Mouse (Mus musculus) forebrain, embryonic 11.5 days (tissue): Measurements from ENCODE around the gene Rbpj. TPM values are rescaled to one million over a fixed set of nuclear protein-coding genes. Genes with fewer than 3 reads are reported as not detected.

Experiments used
- ATAC-seq: fragments of 200-750 bp; cut with Nextera tagmentation; replicated peaks from 2 replicates; pipeline ENCODE4 v1.8.0; 2017; ENCODE audit warnings: moderate TSS enrichment; ENCODE audit not compliant: low FRiP score
- DNase-seq: peaks from one replicate; pipeline ENCODE4 v3.0.0-alpha.2; 2017; ENCODE audit warnings: low spot score
- H3K27ac ChIP-seq: fragments of 300-500 bp; sonication (generic); 2 replicates; pipeline ENCODE4 v1.5.1; 2014; ENCODE audit warnings: low read depth, low read length
- H3K27me3 ChIP-seq: fragments of 300-500 bp; sonication (generic); 2 replicates; pipeline ENCODE4 v1.6.1; 2014; ENCODE audit warnings: mild to moderate bottlenecking, low read length, mixed read lengths; ENCODE audit not compliant: control insufficient read depth, insufficient read depth
- H3K36me3 ChIP-seq: fragments of 300-500 bp; sonication (generic); 2 replicates; pipeline ENCODE4 v1.6.1; 2014; ENCODE audit warnings: mild to moderate bottlenecking, low read length, moderate library complexity, mixed read lengths; ENCODE audit not compliant: control insufficient read depth, insufficient read depth
- H3K4me1 ChIP-seq: fragments of 300-500 bp; sonication (generic); replicated peaks from 2 replicates; pipeline ENCODE4 v1.6.1; 2014; ENCODE audit warnings: low read length, mixed read lengths; ENCODE audit not compliant: control insufficient read depth, insufficient read depth
- H3K4me2 ChIP-seq: fragments of 300-500 bp; sonication (generic); 2 replicates; pipeline ENCODE4 v1.6.1; 2014; ENCODE audit warnings: low read depth, mild to moderate bottlenecking, low read length, moderate library complexity, mixed read lengths; ENCODE audit not compliant: severe bottlenecking
- H3K4me3 ChIP-seq: fragments of 300-500 bp; sonication (generic); 2 replicates; pipeline ENCODE4 v1.5.1; 2014; ENCODE audit warnings: low read depth, low read length
- H3K9ac ChIP-seq: fragments of 300-500 bp; sonication (generic); 2 replicates; pipeline ENCODE4 v1.6.1; 2014; ENCODE audit warnings: low read length
- H3K9me3 ChIP-seq: fragments of 300-500 bp; sonication (generic); 2 replicates; pipeline ENCODE4 v1.6.1; 2016; ENCODE audit warnings: low read length, mixed read lengths; ENCODE audit not compliant: control insufficient read depth
- WGBS: fragments of 180-500 bp; shearing (Covaris S2); extraction: QIAGEN DNeasy Blood & Tissue Kit; methylation state at CpG from one replicate; pipeline ENCODE4 v1.1.7; 2014; 5-methylcytosine and 5-hydroxymethylcytosine counted together
- polyA plus RNA-seq: library from polyadenylated mRNA; unstranded; fragments of >200 nt; fragmentation: Nextera tagmentation; extraction: Ambion mirVana; gene quantifications from 2 replicates; pipeline ENCODE4 v1.2.1, GENCODE M21; 2014

The Rbpj gene
- polyA plus RNA-seq, result 59.2 and 61.5 TPM in 2 replicates

DNA sequence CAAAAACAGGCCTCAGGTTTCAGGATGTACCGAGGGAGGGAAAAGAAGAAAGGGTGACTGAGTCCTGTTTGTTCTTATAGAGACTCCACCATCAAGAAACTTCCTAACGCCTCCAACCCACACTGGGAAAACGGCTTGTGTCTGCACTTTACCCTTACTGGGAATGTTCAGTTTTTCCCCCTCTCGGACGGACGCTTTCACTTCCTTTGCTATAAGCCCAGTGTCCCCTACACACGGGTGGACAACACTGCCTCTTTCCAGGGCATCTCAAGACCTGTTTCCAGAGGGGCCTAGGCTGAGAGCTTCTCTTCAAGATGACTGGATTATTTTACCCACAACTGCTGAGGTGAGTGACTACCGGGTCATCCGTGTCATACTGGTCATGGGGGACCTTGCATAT lies at the start of gene Rbpj:
TSS of gene Rbpj (plus strand) at position 270 of the 400 bp plus-strand sequence.
- Histone ChIP-seq H3K9ac (no peak within 1 kb of the TSS), H3K4me1 (no peaks in the 10 kb centered on the region), H3K27ac (no peak within 1 kb of the TSS), H3K9me3 (no peaks in the 10 kb centered on the region), H3K4me3 (no peak within 1 kb of the TSS), H3K36me3 (no peaks in the 10 kb centered on the region), H3K27me3 (no peaks in the 10 kb centered on the region), H3K4me2 (no peak within 1 kb of the TSS)
- DNase-seq, result no peak
- WGBS, result 90% methylated on average over 9 of the region's 9 CpGs
- no peak for ATAC-seq

DNA sequence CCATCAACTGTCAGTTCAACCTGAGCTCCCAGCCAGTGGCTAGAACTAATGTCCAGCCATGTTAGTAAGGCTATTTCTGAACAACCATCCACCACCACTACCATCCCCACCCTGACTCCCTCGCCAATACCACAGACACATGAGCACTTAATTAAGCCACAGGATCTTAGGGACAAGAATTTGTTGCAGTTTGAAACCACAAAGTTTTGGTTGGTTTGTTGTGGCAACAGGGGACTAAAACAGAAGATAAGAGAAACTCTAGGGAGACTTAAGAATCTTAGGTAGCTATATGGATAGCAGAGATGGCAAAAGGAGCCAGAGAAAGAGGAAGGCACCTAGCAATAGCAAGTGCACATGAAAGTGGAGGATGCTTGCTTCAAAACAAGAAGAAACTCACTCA lies 45.2 kb upstream of the Rbpj start:
- Histone ChIP-seq H3K27me3 (no peaks in the 10 kb centered on the region), H3K4me3 (no peak overlapping the region), H3K9ac (no peak overlapping the region), H3K27ac (no peak overlapping the region), H3K4me1 (no peaks in the 10 kb centered on the region), H3K36me3 (no peaks in the 10 kb centered on the region), H3K9me3 (no peaks in the 10 kb centered on the region), H3K4me2 (no peak overlapping the region)
- WGBS, result 71% methylated on average over 1 of the region's 1 CpGs
- DNase-seq, result no peak
- ATAC-seq, result no peak

DNA sequence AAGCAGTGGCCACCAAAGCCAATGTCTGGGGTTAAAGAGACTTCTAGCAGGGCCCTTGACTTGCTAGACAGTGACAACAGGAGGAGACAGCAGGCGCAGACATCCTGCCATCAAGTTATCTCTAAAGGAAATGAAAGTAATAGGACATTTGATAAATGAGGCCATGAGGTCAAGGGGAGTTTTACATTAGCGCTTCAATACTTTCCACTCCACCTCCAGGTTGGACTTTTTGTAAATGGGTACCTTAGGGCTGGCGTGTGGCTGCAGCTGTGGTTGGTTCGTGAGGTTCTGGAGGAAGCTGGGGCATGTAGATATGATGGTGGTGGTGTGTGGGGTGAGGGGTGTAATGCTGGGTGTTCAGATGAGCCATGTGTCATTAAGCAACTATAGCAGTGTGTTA lies 44.7 kb upstream of the Rbpj start:
- no peak for ATAC-seq
- Histone ChIP-seq H3K36me3 (no peaks in the 10 kb centered on the region), H3K4me2 (no peak overlapping the region), H3K27ac (no peak overlapping the region), H3K27me3 (no peaks in the 10 kb centered on the region), H3K4me3 (no peak overlapping the region), H3K9ac (no peak overlapping the region), H3K9me3 (no peaks in the 10 kb centered on the region), H3K4me1 (no peaks in the 10 kb centered on the region)
- WGBS, result 88% methylated on average over 4 of the region's 4 CpGs
- DNase-seq, result no peak

DNA sequence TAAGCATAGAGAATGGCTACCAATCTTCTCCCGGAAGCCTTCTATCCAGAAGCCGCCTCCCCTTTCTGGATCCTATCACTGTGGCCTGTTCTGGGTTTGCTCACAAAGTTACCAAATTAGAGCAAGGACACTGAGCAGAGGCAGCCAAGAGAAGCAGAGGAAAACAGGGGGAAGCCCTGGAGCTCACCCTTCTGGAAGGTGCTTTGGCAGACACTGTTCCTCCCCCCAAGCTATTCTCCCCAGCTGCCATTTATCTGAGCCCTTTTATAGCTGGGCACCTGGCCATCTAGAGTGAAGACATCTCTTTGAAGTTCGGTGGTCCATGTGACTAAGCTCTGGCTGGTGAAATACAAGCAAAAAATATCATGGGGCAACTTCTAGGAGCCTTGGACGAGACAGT lies 38.5 kb upstream of the Rbpj start:
- no peak for ATAC-seq
- Histone ChIP-seq H3K9ac (no peak overlapping the region), H3K4me3 (no peak overlapping the region), H3K36me3 (no peaks in the 10 kb centered on the region), H3K27me3 (no peaks in the 10 kb centered on the region), H3K27ac (no peak overlapping the region), H3K9me3 (no peaks in the 10 kb centered on the region), H3K4me1 (no peaks in the 10 kb centered on the region), H3K4me2 (no peak overlapping the region)
- WGBS, result 86% methylated on average over 4 of the region's 4 CpGs
- DNase-seq, result no peak

DNA sequence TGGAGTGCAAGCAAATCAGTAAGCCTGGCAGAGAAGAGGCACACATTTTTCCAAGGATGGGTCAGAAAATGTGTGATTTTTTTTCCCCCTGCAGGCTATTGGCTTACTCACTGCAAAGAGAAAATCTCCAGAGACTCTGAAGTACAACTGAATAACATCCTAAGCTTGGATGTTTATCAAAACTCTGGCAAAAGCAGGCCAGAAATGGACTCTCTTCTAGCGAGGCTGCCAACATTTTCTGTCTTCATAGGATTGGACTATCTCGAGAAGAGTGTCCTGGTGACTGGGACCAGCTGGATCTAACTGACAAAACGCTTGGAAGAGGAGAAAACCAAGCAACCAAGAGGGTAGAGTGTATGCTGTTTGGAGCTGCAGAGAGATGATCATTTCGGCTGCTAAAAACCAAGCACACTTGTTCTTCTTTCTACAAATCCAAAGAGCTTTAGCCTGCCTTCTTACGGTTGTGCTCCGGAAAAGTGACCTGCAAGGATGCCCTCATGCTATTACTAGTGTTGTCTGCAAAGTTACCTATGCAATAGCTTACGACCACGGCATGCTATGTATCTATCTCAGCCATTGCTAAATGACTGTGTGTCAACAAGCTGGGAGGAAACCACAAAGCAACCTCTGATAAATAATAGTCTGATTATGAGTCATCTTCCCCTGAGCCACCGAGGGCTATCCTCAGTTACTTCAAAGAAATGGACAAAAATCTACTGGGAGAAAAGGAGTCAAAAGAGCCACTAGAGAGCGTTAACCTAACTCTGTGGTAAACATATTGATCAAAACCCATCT lies 36.1 kb upstream of the Rbpj start:
- no peak for DNase-seq
- no peak for ATAC-seq
- Histone ChIP-seq H3K9me3 (no peaks in the 10 kb centered on the region), H3K36me3 (no peaks in the 10 kb centered on the region), H3K27me3 (no peaks in the 10 kb centered on the region), H3K27ac (no peak overlapping the region), H3K4me3 (no peak overlapping the region), H3K4me1 (no peaks in the 10 kb centered on the region), H3K9ac (no peak overlapping the region), H3K4me2 (no peak overlapping the region)
- 85% methylated on average over 10 of the region's 10 CpGs for WGBS

DNA sequence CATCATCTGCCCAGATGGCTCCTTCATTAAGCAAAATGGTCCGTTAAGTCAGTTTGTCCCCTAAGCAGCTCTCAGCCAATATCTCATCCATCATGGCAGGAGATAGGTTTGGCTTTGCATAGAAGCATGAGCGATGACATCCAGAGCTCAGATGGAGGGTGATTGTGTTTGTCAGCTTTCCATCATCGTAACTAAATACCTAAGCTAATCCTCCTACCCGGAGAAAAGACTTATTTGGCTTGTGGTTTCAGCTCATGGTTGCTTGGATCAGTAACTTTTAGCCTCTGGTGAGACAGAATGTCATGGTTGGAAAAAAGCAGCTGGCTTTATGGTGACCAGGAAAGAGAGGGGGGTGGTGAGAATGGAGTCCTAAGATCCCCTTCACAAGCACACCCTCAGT lies 33.5 kb upstream of the Rbpj start:
- no peaks in the 10 kb centered on the region for H3K27me3 ChIP-seq
- H3K9me3 ChIP-seq, result no peaks in the 10 kb centered on the region
- H3K36me3 ChIP-seq, result no peaks in the 10 kb centered on the region
- no peak overlapping the region for H3K27ac ChIP-seq
- no peak overlapping the region for H3K4me2 ChIP-seq
- ATAC-seq, result no peak
- DNase-seq, result no peak
- H3K4me3 ChIP-seq, result no peak overlapping the region
- WGBS, result 87% methylated on average over 4 of the region's 4 CpGs
- no peaks in the 10 kb centered on the region for H3K4me1 ChIP-seq
- no peak overlapping the region for H3K9ac ChIP-seq

DNA sequence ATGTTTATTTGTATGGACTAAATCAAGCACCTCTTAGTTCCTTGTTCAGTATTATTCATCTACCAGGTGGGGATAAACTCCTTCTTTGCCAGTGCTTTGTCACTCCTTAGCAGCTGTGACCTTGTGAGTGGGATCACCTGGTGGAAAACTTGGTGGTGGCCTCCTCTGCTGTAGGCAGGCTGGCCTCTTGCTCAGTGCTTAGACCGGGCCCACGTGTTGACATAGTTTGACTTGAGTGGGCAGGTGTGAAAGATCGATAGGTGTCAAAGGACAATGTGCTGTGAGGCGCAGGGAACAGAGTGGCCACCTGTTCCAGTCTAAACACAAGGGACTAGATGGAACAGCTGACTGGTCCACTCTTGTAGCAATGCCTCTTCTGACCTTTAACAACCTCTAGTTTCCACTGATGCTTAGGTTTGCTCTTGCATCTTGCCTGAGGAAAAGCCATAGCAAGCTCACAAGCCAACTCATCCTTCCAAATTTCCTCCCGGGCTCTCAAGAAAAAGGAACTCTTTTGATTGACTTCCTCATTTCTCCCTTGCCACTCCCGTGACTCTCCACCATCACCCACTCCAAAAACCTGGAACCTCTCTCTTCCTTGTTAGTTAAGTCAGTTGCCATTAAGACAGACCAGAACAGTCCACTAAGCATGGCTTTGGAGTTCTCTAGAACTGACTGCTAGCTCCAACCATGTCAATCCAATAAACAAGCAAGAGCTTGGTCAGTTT lies 28.9 kb upstream of the Rbpj start:
- 94% methylated on average over 6 of the region's 6 CpGs for WGBS
- H3K4me3 ChIP-seq, result no peak overlapping the region
- no peak for DNase-seq
- H3K9ac ChIP-seq, result no peak overlapping the region
- no peak overlapping the region for H3K4me2 ChIP-seq
- no peaks in the 10 kb centered on the region for H3K27me3 ChIP-seq
- H3K36me3 ChIP-seq, result no peaks in the 10 kb centered on the region
- no peak overlapping the region for H3K27ac ChIP-seq
- ATAC-seq, result no peak
- H3K9me3 ChIP-seq, result no peaks in the 10 kb centered on the region
- H3K4me1 ChIP-seq, result no peaks in the 10 kb centered on the region

DNA sequence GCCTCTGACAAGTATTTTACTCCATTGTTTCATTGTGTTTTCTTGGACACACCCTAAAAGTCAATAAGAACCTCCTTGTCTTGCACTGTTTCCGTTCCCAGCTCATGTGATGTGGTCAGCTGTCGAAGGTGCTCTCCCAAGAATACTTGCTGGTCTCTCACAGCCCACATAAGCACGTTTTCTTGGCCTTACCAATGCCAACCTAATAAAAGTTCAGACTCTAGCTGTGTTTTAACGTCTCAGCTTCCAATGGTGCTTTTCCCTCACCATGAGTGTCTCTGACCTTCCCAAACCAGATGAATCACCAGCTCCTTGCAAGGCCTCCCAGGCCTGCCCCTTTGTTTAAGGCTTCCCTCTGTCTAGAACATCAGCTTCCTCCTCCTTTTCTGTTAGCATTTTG lies 28.2 kb upstream of the Rbpj start:
- Histone ChIP-seq H3K9me3 (no peaks in the 10 kb centered on the region), H3K4me1 (no peaks in the 10 kb centered on the region), H3K27me3 (no peaks in the 10 kb centered on the region), H3K36me3 (no peaks in the 10 kb centered on the region), H3K9ac (no peak overlapping the region), H3K4me2 (no peak overlapping the region), H3K4me3 (no peak overlapping the region), H3K27ac (no peak overlapping the region)
- DNase-seq, result no peak
- WGBS, result 79% methylated on average over 4 of the region's 4 CpGs
- no peak for ATAC-seq

DNA sequence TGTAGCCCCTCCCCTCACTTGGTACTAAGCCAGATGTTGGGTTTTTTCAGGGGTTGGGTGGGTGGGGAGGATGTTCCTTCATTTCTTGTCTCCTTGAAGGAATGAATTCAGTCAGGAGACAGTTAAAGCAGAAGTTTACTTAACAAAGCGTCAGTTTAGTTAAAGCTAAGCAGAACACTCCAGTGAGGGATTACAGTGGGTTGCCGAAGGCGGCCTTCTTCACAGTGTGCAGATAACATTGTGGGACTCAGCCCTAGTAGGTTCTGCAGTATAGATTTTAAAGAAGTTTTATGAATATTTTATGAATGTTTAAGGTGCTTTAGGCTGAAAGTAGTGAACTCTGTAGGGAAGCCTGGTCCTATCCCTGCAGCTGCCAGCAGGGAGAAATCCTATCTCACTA lies 27.7 kb upstream of the Rbpj start:
- Histone ChIP-seq H3K27ac (no peak overlapping the region), H3K4me3 (no peak overlapping the region)
- ATAC-seq, result no peak

More for the DNA sequence above, 27.7 kb upstream of the Rbpj start:
- 90% methylated on average over 3 of the region's 3 CpGs for WGBS
- no peak overlapping the region for H3K9ac ChIP-seq
- H3K9me3 ChIP-seq, result no peaks in the 10 kb centered on the region
- H3K27me3 ChIP-seq, result no peaks in the 10 kb centered on the region
- H3K36me3 ChIP-seq, result no peaks in the 10 kb centered on the region
- no peak overlapping the region for H3K4me2 ChIP-seq
- DNase-seq, result no peak
- no peaks in the 10 kb centered on the region for H3K4me1 ChIP-seq
